Mouse (Mus musculus) left cerebral cortex, postnatal 4 days (tissue): ENCODE data around the gene Nfatc2. TPM values are rescaled to one million over a fixed set of nuclear protein-coding genes. Genes with fewer than 3 reads are reported as not detected.
A peak's percentile ranks its signal among the peaks of the same experiment; 100 is the strongest.

Experiments used
- DNase-seq: peaks from one replicate; pipeline ENCODE4 v3.0.0-alpha.2; 2022
- intact Hi-C: fragments of 180-260 bp; cut with DNase I; formaldehyde crosslinking; loops from one replicate; pipeline ENCODE4 v1.15.1; 2025
- total RNA-seq, 2 experiments: library from RNA; stranded (reverse); gene quantifications; 2 replicates each; pipeline ENCODE4 v1.2.3; 2021

The Nfatc2 gene
- total RNA-seq, 2 experiments from 2014 or later, result 6.0 to 6.2 TPM

- intact Hi-C loops, result no loop called here
- DNase-seq, result no peak
These were observed 9.5 kb upstream of the Nfatc2 start for GRCm38 (mm10) chr2:168610941-168611340.

GRCm38 (mm10) chr2:168609653-168610248 lies 8.3 kb upstream of the Nfatc2 start:
- no peak for DNase-seq
- intact Hi-C loops, result no loop called here

- intact Hi-C loops, result no loop called here
- DNase-seq, result no peak
These were observed 6.7 kb upstream of the Nfatc2 start for GRCm38 (mm10) chr2:168608125-168608564.

- DNase-seq, result no peak
- intact Hi-C loops, result no loop called here
These were observed 3.2 kb upstream of the Nfatc2 start for GRCm38 (mm10) chr2:168604655-168605070.

GRCm38 (mm10) chr2:168602387-168602741 lies 907 bp upstream of the Nfatc2 start:
- DNase-seq, result no peak
- intact Hi-C loops, result no loop called here

GRCm38 (mm10) chr2:168600750-168601490 lies 537 bp downstream of the Nfatc2 start:
- intact Hi-C loops, result no loop called here
- no peak for DNase-seq

GRCm38 (mm10) chr2:168595693-168596092 lies 5.8 kb downstream of the Nfatc2 start:
- no peak for DNase-seq
- intact Hi-C loops, result no loop called here

- no peak for DNase-seq
- intact Hi-C loops, result no loop called here
These were observed 7.8 kb downstream of the Nfatc2 start for GRCm38 (mm10) chr2:168593676-168594075.

- intact Hi-C loops, result no loop called here
- DNase-seq, result no peak
These were observed 8.5 kb downstream of the Nfatc2 start for GRCm38 (mm10) chr2:168593004-168593403.

- DNase-seq, result no peak
- intact Hi-C loops, result no loop called here
These were observed 10.4 kb downstream of the Nfatc2 start for GRCm38 (mm10) chr2:168591076-168591475.

GRCm38 (mm10) chr2:168590556-168590955 lies 10.9 kb downstream of the Nfatc2 start:
- intact Hi-C loops, result no loop called here
- no peak for DNase-seq

GRCm38 (mm10) chr2:168590168-168590551 lies 11.3 kb downstream of the Nfatc2 start:
- intact Hi-C loops, result no loop called here
- DNase-seq, result no peak

GRCm38 (mm10) chr2:168589368-168590167 lies 11.9 kb downstream of the Nfatc2 start:
- DNase-seq, result no peak
- intact Hi-C loops, result loop anchor here (10.0 kb wide), 1 partner anchor 95 kb away; no protein-coding TSS in a partner anchor

- peak; percentile 63 for DNase-seq
- intact Hi-C loops, result loop anchor here (10.0 kb wide), 1 partner anchor 94 kb away; no protein-coding TSS in a partner anchor
These were observed 12.7 kb downstream of the Nfatc2 start for GRCm38 (mm10) chr2:168588591-168589367.

- no peak for DNase-seq
- intact Hi-C loops, result loop anchor here (10.0 kb wide), 1 partner anchor 92 kb away; no protein-coding TSS in a partner anchor
These were observed 14.3 kb downstream of the Nfatc2 start for GRCm38 (mm10) chr2:168587159-168587558.

- DNase-seq, result no peak
- intact Hi-C loops, result loop anchor here (10.0 kb wide), 1 partner anchor 92 kb away; no protein-coding TSS in a partner anchor
These were observed 14.9 kb downstream of the Nfatc2 start for GRCm38 (mm10) chr2:168586512-168586911.

GRCm38 (mm10) chr2:168584857-168585256 lies 16.6 kb downstream of the Nfatc2 start:
- intact Hi-C loops, result loop anchor here (10.0 kb wide), 1 partner anchor 90 kb away; no protein-coding TSS in a partner anchor
- peak; percentile 92 for DNase-seq

GRCm38 (mm10) chr2:168584408-168584807 lies 17.0 kb downstream of the Nfatc2 start:
- intact Hi-C loops, result loop anchor here (10.0 kb wide), 1 partner anchor 90 kb away; no protein-coding TSS in a partner anchor
- no peak for DNase-seq

GRCm38 (mm10) chr2:168583084-168583483 lies 18.4 kb downstream of the Nfatc2 start:
- intact Hi-C loops, result loop anchor here (10.0 kb wide), 1 partner anchor 88 kb away; no protein-coding TSS in a partner anchor
- DNase-seq, result no peak

- DNase-seq, result no peak
- intact Hi-C loops, result loop anchor here (10.0 kb wide), 1 partner anchor 87 kb away; no protein-coding TSS in a partner anchor
These were observed 20.1 kb downstream of the Nfatc2 start for GRCm38 (mm10) chr2:168581207-168581854.
